Mouse (Mus musculus) inflammation-experienced regulatory T-cells, adult 6 months (primary cell): ENCODE results near the gene Aadat. TPM values are rescaled to one million over a fixed set of nuclear protein-coding genes. Genes with fewer than 3 reads are reported as not detected.
"Not testable (repeated sequence)": the region's sequence is repeated elsewhere in the genome, so short reads cannot be mapped to it uniquely, and the experiment has no call there.

Source experiments
- ATAC-seq: one replicate; pipeline ENCODE4 v1.8.0; 2017
- polyA plus RNA-seq, 3 experiments: library from polyadenylated mRNA; unstranded; fragments of 100-300 nt; shearing (Covaris generic); gene quantifications; one replicate each; pipeline ENCODE4 v1.2.1; 2017

The Aadat gene
- not detected for polyA plus RNA-seq

DNA sequence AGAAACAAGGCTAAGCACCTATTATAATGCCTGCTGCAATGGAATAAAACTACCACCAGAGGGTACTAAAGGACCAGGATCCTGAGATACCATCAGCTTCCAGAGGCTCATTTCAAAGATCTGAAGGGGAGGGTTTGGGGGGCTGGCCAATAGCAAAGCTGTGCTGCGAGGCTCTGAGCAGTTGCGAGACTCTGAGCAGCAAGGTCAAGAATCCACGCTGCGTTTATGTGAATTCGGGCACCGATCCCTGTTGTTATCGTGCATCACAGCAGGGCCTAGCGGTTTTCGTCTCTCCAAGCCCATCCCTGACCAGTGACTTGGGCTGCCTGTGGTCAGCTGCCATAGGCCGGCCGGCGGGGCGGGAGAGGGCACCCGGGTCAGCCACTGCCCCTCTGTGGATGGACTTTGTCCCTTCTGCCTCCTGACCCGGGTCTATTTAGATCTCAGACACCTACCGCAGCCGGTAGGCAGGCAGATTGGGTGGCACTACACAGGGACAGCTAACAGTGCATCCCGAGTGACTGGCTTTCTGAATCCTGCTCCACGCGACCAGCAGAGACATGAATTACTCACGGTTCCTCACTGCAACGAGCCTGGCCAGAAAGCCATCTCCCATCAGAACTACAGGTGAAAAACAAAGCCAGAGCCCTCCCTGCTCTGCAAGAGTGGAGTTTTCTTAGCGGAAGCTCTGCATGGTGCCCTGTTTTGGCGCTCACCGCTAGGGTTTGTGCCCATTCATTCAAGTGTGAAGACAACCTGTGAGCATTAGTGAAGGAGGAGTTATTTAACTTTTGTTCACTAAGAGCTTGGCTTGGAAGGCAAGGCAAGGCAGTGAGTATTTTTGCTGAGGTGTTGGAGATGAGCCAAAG, at the start of gene Aadat:
Gene Aadat, plus strand, starts transcription at position 280 of the 869 bp plus-strand sequence.
- ATAC-seq, result no peak

DNA sequence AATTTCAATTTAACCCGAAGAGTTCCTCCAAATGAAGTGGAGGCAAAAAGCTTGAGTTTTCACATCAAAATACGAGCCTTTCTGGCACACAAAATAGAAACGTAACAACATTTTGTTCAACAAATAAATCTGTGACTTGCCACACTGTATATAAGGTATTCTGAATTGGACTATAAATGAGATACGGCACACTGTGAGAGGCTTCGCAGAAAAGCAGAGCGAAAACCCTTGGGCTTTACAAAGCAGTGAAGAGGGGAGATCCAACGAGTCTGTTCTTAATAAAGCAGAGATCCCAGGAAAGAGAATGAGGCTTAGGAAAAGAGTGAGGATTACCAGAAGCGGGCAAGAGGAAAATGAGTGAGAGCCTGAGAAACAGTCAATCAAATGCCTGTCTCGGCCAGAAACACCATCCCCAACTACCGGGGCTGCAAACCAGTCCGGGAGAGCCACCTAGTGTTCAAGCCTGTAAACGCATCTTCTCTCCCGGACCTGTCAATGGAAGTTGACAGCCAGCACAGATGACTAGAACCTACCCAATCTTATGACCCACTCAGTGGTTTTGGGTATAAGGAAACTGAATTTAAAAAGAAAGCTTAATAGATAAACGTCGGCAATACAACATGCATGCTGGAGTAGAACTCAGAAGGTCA, 38.9 kb upstream of the Aadat start:
- no peak for ATAC-seq

DNA sequence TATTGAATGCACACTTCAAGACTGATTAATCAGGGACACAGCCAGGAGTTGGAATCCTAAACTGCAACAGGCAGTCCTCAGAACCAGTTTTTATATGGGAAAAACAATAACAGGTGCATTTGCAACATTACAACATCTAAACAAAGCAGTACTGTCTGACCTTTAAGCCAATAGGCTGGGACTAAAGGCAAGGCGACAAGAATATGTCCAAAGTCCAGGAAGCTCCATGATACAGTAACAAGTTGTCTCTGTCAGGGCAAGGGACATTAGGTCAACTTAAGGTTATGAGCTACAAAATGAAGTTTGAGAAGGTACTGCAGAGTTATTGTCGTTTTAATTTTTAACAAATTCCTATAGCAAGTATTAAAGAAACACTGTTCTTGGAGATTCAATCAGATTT, 15.6 kb upstream of the Aadat start:
- no peak for ATAC-seq

DNA sequence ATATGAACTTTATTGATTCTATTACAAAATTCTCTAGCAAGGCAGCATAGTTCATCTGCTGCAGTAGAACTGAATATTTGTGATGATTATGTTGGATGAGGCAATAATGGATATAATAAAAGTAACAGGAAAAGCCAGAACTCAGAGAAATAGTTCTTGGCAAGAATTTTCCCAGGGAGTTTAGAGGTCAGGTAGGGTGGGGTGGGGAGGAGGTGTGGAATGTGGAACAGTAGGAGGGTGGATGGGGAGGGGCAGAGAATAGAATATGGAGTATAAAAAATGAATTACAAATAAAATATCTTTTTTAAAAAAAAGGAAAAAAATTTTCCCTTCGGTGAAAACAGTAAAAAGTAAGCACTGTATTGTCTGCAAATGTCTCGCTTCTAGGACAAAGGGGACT, 13.9 kb upstream of the Aadat start:
- ATAC-seq, result no peak

DNA sequence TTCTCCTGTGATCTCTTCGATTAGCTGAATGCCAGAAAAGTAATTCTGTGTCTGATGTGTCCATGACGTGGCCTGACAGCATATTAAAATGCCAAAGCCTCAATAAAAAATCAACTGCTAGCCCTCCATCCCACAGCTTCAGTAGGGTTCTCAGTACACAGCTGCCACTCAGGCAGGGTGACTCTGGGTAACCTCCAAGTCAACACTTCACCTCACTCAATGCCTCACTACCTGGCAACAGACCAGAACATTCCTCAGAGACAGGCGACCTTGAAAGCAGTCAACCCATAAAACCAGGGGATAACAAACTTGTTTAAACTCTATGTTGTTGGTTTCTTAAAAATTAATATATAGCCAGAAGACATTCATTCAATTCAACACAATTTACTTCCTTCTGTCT, 13.3 kb upstream of the Aadat start:
- ATAC-seq, result no peak

DNA sequence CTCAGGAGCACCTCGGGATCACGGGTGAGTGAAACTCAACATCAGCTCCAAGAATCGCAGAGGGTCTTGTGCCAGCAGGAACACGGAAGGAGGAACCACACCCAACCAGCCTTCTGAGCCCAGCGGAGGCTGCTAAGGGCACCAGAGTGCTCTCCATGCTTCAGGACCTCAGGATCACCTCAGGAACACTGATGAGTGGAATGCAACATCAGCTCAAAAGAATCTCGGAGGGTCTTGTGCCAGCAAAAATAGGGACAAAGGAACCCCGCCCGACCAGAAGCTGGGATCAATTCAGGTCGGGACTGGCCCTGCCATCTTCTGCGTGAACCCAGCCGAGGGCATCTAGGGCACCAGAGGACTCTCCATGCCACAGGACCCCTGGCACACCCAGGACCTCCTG, 11.1 kb upstream of the Aadat start:
- ATAC-seq, result no peak

DNA sequence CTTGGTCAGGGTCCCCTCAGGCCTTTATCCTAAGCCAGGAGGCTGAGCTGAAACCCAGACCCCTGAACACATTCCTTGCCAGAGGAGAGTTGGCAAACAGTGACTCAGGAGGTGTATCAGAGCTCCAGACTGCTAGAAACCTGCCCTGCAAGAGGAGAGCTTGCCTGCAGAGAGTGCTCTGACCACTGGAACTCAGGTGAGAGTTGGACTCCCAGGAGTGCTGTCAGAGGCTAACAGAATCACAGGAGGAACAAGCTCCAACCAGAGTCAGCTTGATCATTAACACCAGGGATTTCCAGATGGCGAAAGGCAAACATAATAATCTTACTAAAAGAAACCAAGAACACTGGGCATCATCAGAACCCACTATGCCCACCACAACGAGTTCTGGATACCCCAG, 10.7 kb upstream of the Aadat start:
- ATAC-seq, result not testable (repeated sequence)

DNA sequence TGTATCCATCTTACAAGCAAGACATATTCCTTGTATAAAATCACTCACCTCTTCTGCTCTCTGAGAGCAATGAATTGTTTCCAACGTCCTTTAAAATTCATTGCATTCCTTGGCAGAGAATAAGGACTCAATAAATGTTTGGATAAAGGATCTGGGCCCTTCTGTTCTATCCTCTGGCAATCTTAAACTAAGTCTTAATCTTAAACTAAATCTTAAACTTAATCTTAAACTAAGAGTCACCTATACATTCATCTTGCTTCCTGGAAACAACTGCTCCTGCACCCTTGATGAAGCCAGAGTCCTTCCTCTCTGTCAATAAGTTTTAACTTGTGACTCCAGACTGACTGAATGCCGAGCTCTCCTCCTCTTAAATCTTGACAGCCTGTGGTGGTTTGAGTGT, 2.6 kb upstream of the Aadat start, which contains the start of gene Gm10283:
Gene Gm10283, minus strand, starts transcription at position 101 of the 400 bp plus-strand sequence.
- ATAC-seq, result no peak

DNA sequence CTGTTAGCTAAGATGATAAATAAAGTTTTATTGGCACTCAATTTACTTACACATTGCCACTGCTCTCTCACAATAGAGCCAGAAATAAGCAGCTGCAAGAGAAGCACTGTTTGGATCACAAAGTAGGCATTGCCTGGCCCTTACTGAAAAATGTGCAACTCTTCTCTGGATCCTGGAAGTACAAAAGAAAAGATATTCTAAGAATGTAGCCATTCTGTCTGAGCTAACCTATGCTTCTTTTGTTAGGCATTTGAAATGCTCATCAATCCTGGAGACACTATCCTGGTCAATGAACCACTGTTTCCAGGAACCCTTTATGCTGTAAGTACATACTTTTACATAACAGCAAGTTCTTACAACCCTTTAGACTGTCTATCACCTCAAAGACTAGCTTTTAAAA, 12.6 kb downstream of the Aadat start:
- no peak for ATAC-seq

DNA sequence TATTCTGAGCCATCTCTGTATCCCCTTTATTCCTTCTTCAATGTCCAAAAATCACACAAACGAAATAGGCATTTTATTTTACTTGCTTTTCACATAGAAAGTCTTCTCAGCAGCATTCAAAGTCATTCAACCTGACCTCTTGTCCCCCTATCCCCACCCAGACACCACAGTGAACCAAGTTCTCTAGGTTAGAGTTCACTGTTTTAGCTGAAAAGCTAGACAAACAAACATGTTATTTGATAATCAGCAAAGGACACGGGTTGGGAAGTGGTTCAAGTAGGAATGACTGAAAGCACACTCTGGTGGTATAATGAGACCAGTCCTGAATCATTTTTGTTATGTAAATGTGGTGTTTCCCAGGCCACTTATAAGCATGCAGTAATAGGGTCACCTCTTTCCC, 29.2 kb downstream of the Aadat start:
- ATAC-seq, result no peak

DNA sequence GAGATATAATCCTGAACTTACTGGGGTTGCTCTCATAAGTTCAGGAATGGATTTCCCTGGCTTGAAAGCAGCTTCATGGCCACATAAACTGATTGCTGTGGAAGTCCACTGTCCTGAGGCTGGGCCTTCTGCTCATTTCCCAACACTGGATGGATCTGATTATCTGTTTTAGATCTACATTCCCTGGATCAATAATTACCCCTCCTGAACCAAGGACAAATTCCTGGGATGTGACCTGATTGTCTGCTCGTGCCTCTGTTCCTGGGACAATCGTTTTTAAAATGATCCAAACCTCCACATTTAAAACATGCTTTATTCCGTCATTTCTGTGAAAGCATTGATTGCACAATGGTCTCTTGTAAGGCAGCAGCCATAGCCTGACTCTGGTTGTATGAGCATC, 61.1 kb downstream of the Aadat start:
- ATAC-seq, result no peak

DNA sequence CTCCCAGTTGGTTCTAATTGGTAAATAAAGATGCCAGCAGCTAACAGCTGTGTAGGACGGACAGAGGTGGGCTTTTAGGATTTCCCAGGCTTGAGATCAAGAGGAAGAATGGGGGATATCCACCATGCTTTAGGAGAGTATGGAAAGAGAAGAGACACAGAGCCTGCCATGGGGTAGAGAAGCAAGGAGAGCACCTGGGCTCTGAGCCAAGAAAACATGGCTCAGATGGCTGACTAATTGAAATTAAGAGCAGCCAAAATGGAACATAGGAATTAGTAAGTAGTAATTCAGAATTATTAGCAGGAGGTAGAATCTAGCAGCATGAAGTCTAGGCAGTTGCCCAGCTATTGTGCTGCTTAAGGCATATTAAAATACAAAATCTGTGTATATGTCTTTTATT, 71.5 kb downstream of the Aadat start:
- no peak for ATAC-seq

DNA sequence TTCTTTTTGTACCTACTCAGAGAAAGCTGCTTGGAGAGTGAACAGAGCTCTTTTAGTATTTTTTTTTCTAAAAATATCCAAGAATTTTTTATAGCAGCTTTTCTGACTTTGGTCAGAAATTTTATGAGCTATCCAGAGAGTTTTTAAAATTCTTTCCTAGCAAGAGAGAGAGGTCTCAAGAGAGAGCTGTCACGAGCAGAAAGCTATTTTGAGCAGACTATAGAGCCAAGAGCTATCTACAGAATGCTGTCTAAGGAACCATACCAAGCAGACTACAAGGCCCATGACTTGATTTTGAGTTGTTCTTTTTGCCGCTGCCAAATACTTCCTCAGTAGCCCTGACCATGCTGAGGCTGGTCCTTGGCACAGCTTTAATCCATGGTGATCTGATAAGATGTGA, 77.6 kb downstream of the Aadat start:
- ATAC-seq, result no peak

DNA sequence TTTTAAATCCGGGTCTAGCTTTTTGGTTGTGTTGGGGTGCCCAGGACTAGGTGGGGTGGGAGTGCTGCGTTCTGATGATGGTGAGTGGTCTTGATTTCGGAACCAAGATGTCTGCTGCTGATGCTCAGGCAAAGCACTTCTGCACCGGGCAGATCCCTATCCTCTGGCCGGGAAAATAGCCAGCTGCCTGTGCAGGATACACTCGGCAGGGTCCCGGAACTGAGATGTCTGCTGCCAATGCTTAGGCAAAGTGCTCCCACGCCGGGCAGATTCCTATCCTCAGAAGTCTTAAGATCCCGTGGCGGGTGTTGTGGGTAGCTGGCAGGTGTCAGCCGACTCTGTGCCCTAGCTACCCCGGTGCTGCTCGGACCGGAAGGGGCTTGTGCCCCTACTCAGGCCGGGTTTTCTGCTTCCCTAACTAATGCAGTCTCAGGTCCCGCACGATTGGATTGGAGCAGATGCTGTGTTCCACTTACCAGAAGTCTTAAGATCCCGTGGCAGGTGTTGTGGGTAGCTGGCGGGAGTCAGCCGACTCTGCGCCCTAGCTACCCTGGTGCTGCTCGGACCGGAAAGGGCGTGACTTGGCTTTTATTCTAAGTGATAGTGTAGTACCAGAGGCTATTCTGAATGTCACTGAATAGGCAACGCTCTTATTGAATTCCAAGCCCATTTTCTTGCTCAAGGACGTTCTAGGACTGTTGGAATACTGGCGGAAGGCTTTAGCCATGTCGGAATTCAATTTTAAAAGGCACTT, 85.8 kb downstream of the Aadat start:
- ATAC-seq, result not testable (repeated sequence)

DNA sequence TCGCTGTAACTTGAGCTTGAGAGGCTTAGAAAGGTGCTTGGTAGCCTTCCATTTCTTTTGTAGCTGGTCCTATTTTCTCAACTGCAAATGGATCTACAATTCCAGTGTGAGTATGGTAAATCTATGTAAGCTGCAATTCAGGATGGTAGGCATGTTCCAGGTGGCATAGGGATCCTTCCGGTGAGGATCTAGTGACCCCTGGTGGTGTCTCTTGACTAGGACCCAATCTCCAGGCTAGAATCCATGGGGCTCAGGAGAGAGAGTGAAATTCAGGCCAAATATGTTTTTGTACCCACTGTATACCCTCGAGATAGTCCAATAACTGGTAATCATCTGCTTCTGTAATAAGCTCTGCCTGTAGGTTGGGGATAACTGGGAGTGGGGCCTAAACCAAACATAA, 89.0 kb downstream of the Aadat start:
- no peak for ATAC-seq

Other genes with a start within 250 kb of the Aadat start
- not detected for gene Gm10283, start 2.7 kb upstream of the Aadat start, polyA plus RNA-seq
- gene Mfap3l, start 126.9 kb downstream of the Aadat start, polyA plus RNA-seq, result under 1 TPM in 1 of 3 experiments, not detected in 2; 0.15 TPM